Mouse (Mus musculus) megakaryocyte, embryonic 14.5 days (primary cell): ENCODE data around the gene Mgll. TPM values are rescaled to one million over a fixed set of nuclear protein-coding genes. Genes with fewer than 3 reads are reported as not detected.

Experiments
- H3K27me3 ChIP-seq: replicated peaks from 2 replicates; pipeline ENCODE3; 2012; ENCODE audit warnings: inconsistent platforms
- H3K36me3 ChIP-seq: replicated peaks from 2 replicates; pipeline ENCODE3; 2012; ENCODE audit warnings: low read length, inconsistent platforms, mixed read lengths
- H3K4me1 ChIP-seq: 2 replicates; pipeline ENCODE4 v1.6.1; 2012; ENCODE audit warnings: inconsistent platforms
- H3K4me3 ChIP-seq: replicated peaks from 2 replicates; pipeline ENCODE3; 2012; ENCODE audit warnings: moderate library complexity, mild to moderate bottlenecking, inconsistent platforms
- H3K9me3 ChIP-seq: 2 replicates; pipeline ENCODE4 v1.6.1; 2012; ENCODE audit warnings: inconsistent platforms
- FLI1 ChIP-seq: IDR thresholded peaks from 2 replicates; pipeline ENCODE4 v1.6.1; 2012; ENCODE audit warnings: low read length, inconsistent platforms, mixed read lengths
- GATA1 ChIP-seq: IDR thresholded peaks from 3 replicates; pipeline ENCODE4 v1.6.1; 2012; ENCODE audit warnings: mixed read lengths, low read length, inconsistent platforms, borderline replicate concordance
- polyA plus RNA-seq: library from polyadenylated mRNA; stranded (reverse); fragments of >175 nt; gene quantifications from 2 replicates; pipeline ENCODE4 v1.2.3, GENCODE M21; 2012; ENCODE audit warnings: low replicate concordance; ENCODE audit not compliant: insufficient read depth

The Mgll gene
- polyA plus RNA-seq, 1 experiment = 6.7 TPM

- H3K4me3 ChIP-seq = no peak overlapping the region
- H3K27me3 ChIP-seq = peaks cover 70% of the 10 kb centered on the region
- peaks cover 5% of the 10 kb centered on the region for H3K4me1 ChIP-seq
- TF ChIP-seq GATA1 = no peak
- no peak for TF ChIP-seq FLI1
- H3K36me3 ChIP-seq = no peaks in the 10 kb centered on the region
- H3K9me3 ChIP-seq = peaks cover 14% of the 10 kb centered on the region
Measured at GRCm38 (mm10) chr6:88742286-88743011, 18.2 kb downstream of the Mgll start.

GRCm38 (mm10) chr6:88743601-88744291, 19.5 kb downstream of the Mgll start:
- no peak for TF ChIP-seq GATA1
- TF ChIP-seq FLI1 = no peak
- Histone ChIP-seq H3K27me3 (peaks cover 71% of the 10 kb centered on the region), H3K36me3 (no peaks in the 10 kb centered on the region), H3K9me3 (peaks cover 20% of the 10 kb centered on the region), H3K4me1 (peaks cover 7% of the 10 kb centered on the region), H3K4me3 (no peak overlapping the region)

- Histone ChIP-seq H3K4me3 (no peak overlapping the region), H3K36me3 (no peaks in the 10 kb centered on the region), H3K4me1 (peaks cover 7% of the 10 kb centered on the region), H3K9me3 (peaks cover 20% of the 10 kb centered on the region), H3K27me3 (peaks cover 75% of the 10 kb centered on the region)
- TF ChIP-seq FLI1 (no peak), GATA1 (no peak)
Measured at GRCm38 (mm10) chr6:88745027-88745426, 20.8 kb downstream of the Mgll start.

GRCm38 (mm10) chr6:88746271-88746670, 22.1 kb downstream of the Mgll start:
- H3K27me3 ChIP-seq = peaks cover 75% of the 10 kb centered on the region
- TF ChIP-seq FLI1 (no peak), GATA1 (no peak)
- no peak overlapping the region for H3K4me3 ChIP-seq
- peaks cover 20% of the 10 kb centered on the region for H3K9me3 ChIP-seq
- peaks cover 7% of the 10 kb centered on the region for H3K4me1 ChIP-seq
- H3K36me3 ChIP-seq = no peaks in the 10 kb centered on the region

- Histone ChIP-seq H3K27me3 (peaks cover 70% of the 10 kb centered on the region), H3K9me3 (peaks cover 20% of the 10 kb centered on the region), H3K36me3 (no peaks in the 10 kb centered on the region), H3K4me1 (peaks cover 11% of the 10 kb centered on the region), H3K4me3 (peak overlapping the region; percentile 17)
- no peak for TF ChIP-seq FLI1
- TF ChIP-seq GATA1 = no peak
Measured at GRCm38 (mm10) chr6:88747296-88748040, 23.3 kb downstream of the Mgll start.

- Histone ChIP-seq H3K27me3 (peaks cover 57% of the 10 kb centered on the region), H3K4me3 (no peak overlapping the region), H3K36me3 (no peaks in the 10 kb centered on the region), H3K4me1 (peaks cover 44% of the 10 kb centered on the region), H3K9me3 (peaks cover 20% of the 10 kb centered on the region)
- TF ChIP-seq FLI1 (no peak), GATA1 (no peak)
Measured at GRCm38 (mm10) chr6:88750884-88751283, 26.7 kb downstream of the Mgll start.

GRCm38 (mm10) chr6:88752711-88753219, 28.6 kb downstream of the Mgll start:
- H3K9me3 ChIP-seq = peaks cover 4% of the 10 kb centered on the region
- no peak for TF ChIP-seq FLI1
- no peak for TF ChIP-seq GATA1
- no peak overlapping the region for H3K4me3 ChIP-seq
- peaks cover 43% of the 10 kb centered on the region for H3K27me3 ChIP-seq
- H3K4me1 ChIP-seq = peaks cover 56% of the 10 kb centered on the region
- H3K36me3 ChIP-seq = no peaks in the 10 kb centered on the region

GRCm38 (mm10) chr6:88753578-88753977, 29.4 kb downstream of the Mgll start:
- no peaks in the 10 kb centered on the region for H3K36me3 ChIP-seq

GRCm38 (mm10) chr6:88756992-88757391, 32.8 kb downstream of the Mgll start:
- Histone ChIP-seq H3K9me3 (no peaks in the 10 kb centered on the region), H3K36me3 (no peaks in the 10 kb centered on the region), H3K27me3 (peaks cover 46% of the 10 kb centered on the region), H3K4me3 (no peak overlapping the region), H3K4me1 (peaks cover 82% of the 10 kb centered on the region)
- TF ChIP-seq FLI1 = no peak
- TF ChIP-seq GATA1 = no peak

More at GRCm38 (mm10) chr6:88753578-88753977, 29.4 kb downstream of the Mgll start:
- no peak overlapping the region for H3K4me3 ChIP-seq
- TF ChIP-seq GATA1 = no peak
- no peak for TF ChIP-seq FLI1
- H3K27me3 ChIP-seq = peaks cover 42% of the 10 kb centered on the region
- no peaks in the 10 kb centered on the region for H3K9me3 ChIP-seq
- peaks cover 64% of the 10 kb centered on the region for H3K4me1 ChIP-seq

- Histone ChIP-seq H3K36me3 (no peaks in the 10 kb centered on the region), H3K27me3 (peaks cover 46% of the 10 kb centered on the region), H3K4me1 (peaks cover 83% of the 10 kb centered on the region), H3K4me3 (no peak overlapping the region), H3K9me3 (no peaks in the 10 kb centered on the region)
- TF ChIP-seq GATA1 = no peak
- TF ChIP-seq FLI1 = no peak
Measured at GRCm38 (mm10) chr6:88758074-88758473, 33.9 kb downstream of the Mgll start.
